In genomic region chr11:32132008-32132615, GRCm38 (mm10) we compare ENCODE assay signal across 10 mouse cellular contexts.
DNase-seq lines count a peak whose midpoint lies in the region; ATAC-seq and TF ChIP-seq lines count a peak whose summit lies in the region.
"Had no signal": no experiment of that assay in that cellular context is flagged by ENCODE, and none has a peak within 500 bp of the region (broad histone marks: within the 10 kb centered on the region; RNA-seq: fewer than 3 reads in every experiment).

No protein-coding gene starts in this region.

- H3K27ac ChIP-seq in forebrain, embryonic 14.5 days (ENCODE audit: low read depth, low read length), result no peak overlapping the region
- H3K27ac ChIP-seq in forebrain, embryonic 10.5 days, result no peak overlapping the region
- no peak overlapping the region for H3K27ac ChIP-seq in lung, embryonic 14.5 days (ENCODE audit: low read depth)
- no peak overlapping the region for H3K27ac ChIP-seq in stomach, postnatal 0 days (replicated peaks)
- H3K27ac ChIP-seq: hindbrain, embryonic 10.5 days; limb, embryonic 15.5 days had no signal

- H3K36me3 ChIP-seq in forebrain, embryonic 14.5 days (ENCODE audit: control insufficient read depth, insufficient read depth, low read length), result no peaks in the 10 kb centered on the region
- no peaks in the 10 kb centered on the region for H3K36me3 ChIP-seq in forebrain, embryonic 10.5 days (replicated peaks)
- H3K36me3 ChIP-seq in lung, embryonic 14.5 days (ENCODE audit: insufficient read depth), result no peaks in the 10 kb centered on the region
- no peaks in the 10 kb centered on the region for H3K36me3 ChIP-seq in stomach, postnatal 0 days (ENCODE audit: control insufficient read depth, insufficient read depth, low read length)
- H3K36me3 ChIP-seq: hindbrain, embryonic 10.5 days; limb, embryonic 15.5 days had no signal

- H3K4me2 ChIP-seq in forebrain, embryonic 14.5 days (ENCODE audit: low read length), result no peak overlapping the region
- no peak overlapping the region for H3K4me2 ChIP-seq in lung, embryonic 14.5 days
- H3K4me2 ChIP-seq in stomach, postnatal 0 days (replicated peaks; ENCODE audit: low read depth), result no peak overlapping the region
- H3K4me2 ChIP-seq: limb, embryonic 15.5 days had no signal

- no peak overlapping the region for H3K9ac ChIP-seq in forebrain, embryonic 14.5 days (ENCODE audit: low read length)
- H3K9ac ChIP-seq in lung, embryonic 14.5 days, result no peak overlapping the region
- no peak overlapping the region for H3K9ac ChIP-seq in stomach, postnatal 0 days (ENCODE audit: low read length)
- H3K9ac ChIP-seq: limb, embryonic 15.5 days had no signal

- H3K9me3 ChIP-seq in forebrain, embryonic 14.5 days (replicated peaks; ENCODE audit: control insufficient read depth, low read length), result no peaks in the 10 kb centered on the region
- no peaks in the 10 kb centered on the region for H3K9me3 ChIP-seq in forebrain, embryonic 10.5 days
- H3K9me3 ChIP-seq in lung, embryonic 14.5 days (ENCODE audit: low read depth, low read length), result no peaks in the 10 kb centered on the region
- no peaks in the 10 kb centered on the region for H3K9me3 ChIP-seq in stomach, postnatal 0 days (ENCODE audit: control insufficient read depth, low read length)
- H3K9me3 ChIP-seq: limb, embryonic 15.5 days had no signal

- no peak overlapping the region for H3K4me3 ChIP-seq in forebrain, embryonic 14.5 days (ENCODE audit: low read depth, low read length)
- H3K4me3 ChIP-seq in forebrain, embryonic 10.5 days, result no peak overlapping the region
- H3K4me3 ChIP-seq in lung, embryonic 14.5 days (ENCODE audit: low read depth, low read length), result no peak overlapping the region
- no peak overlapping the region for H3K4me3 ChIP-seq in stomach, postnatal 0 days (ENCODE audit: low read depth, low read length)
- H3K4me3 ChIP-seq: hindbrain, embryonic 10.5 days; limb, embryonic 15.5 days had no signal

- H3K27me3 ChIP-seq in forebrain, embryonic 14.5 days (replicated peaks; ENCODE audit: control insufficient read depth, insufficient read depth, low read length), result no peaks in the 10 kb centered on the region
- 0 out of 2 replicates have a peak, but pooled peaks cover under 1% of the 10 kb centered on the region for H3K27me3 ChIP-seq in forebrain, embryonic 10.5 days (ENCODE audit: poor library complexity, severe bottlenecking)
- no peaks in the 10 kb centered on the region for H3K27me3 ChIP-seq in lung, embryonic 14.5 days (ENCODE audit: insufficient read depth, low read length)
- H3K27me3 ChIP-seq in stomach, postnatal 0 days (ENCODE audit: control insufficient read depth, insufficient read depth, low read length), result no peaks in the 10 kb centered on the region
- H3K27me3 ChIP-seq: limb, embryonic 15.5 days had no signal

- ATAC-seq in forebrain, embryonic 14.5 days, result no peak
- ATAC-seq in lung, embryonic 14.5 days (ENCODE audit: insufficient read depth), result no peak
- ATAC-seq in stomach, postnatal 0 days (ENCODE audit: low FRiP score, low TSS enrichment), result no peak

- no peak for TF ChIP-seq EP300 in stomach, postnatal 0 days (optimal IDR thresholded peaks at IDR 0.05)

- peak; percentile 39 for DNase-seq in forebrain, embryonic 14.5 days (ENCODE audit: low spot score)
- DNase-seq in forebrain, embryonic 10.5 days (ENCODE audit: extremely low spot score, low spot score), result no peak
- DNase-seq in lung, embryonic 14.5 days, result peak; percentile 65
- DNase-seq in lung, postnatal 25 days (ENCODE audit: low spot score), result no peak
- DNase-seq in c-Kit-positive CD71-positive TER-119-negative erythroid progenitor cells, embryonic 14.5 days (ENCODE audit: low read depth), result peak; percentile 21
- no peak for DNase-seq in stomach, postnatal 0 days (ENCODE audit: low spot score)
- DNase-seq in adrenal gland, postnatal 4 days (ENCODE audit: low spot score in 2 of 2), result no peak
- DNase-seq in right cerebral cortex, postnatal 14 days, result no peak

- TF ChIP-seq CTCF in lung, embryonic 14.5 days (IDR thresholded peaks at IDR 0.05; ENCODE audit: low read depth), result peak; percentile 75
- TF ChIP-seq CTCF in stomach, postnatal 0 days (IDR thresholded peaks at IDR 0.05; ENCODE audit: low read depth), result peak; percentile 70

- WGBS in forebrain, embryonic 14.5 days, result 86% methylated on average over 3 of the region's 3 CpGs
- 76% methylated on average over 3 of the region's 3 CpGs for WGBS in forebrain, embryonic 10.5 days
- 79% methylated on average over 3 of the region's 3 CpGs for WGBS in lung, embryonic 14.5 days
- 82% methylated on average over 3 of the region's 3 CpGs for WGBS in stomach, postnatal 0 days

- peaks cover 10% of the 10 kb centered on the region for H3K4me1 ChIP-seq in forebrain, embryonic 14.5 days (ENCODE audit: control insufficient read depth, insufficient read depth, low read length)
- H3K4me1 ChIP-seq in forebrain, embryonic 10.5 days, result peaks cover 7% of the 10 kb centered on the region; the same call in 1 of the 2 replicates
- H3K4me1 ChIP-seq in lung, embryonic 14.5 days (ENCODE audit: insufficient read depth), result no peaks in the 10 kb centered on the region
- no peaks in the 10 kb centered on the region for H3K4me1 ChIP-seq in stomach, postnatal 0 days (replicated peaks; ENCODE audit: control insufficient read depth, insufficient read depth)
- H3K4me1 ChIP-seq: limb, embryonic 15.5 days had no signal

Comparison
In these comparisons a context has a peak if more than half of its experiments do, and no peak if none do; other contexts are left out.
1. DNase-seq: peak in forebrain, embryonic 14.5 days (single experiment), lung, embryonic 14.5 days (single experiment) and c-Kit-positive CD71-positive TER-119-negative erythroid progenitor cells, embryonic 14.5 days (single experiment); none in forebrain, embryonic 10.5 days (single experiment), lung, postnatal 25 days (single experiment), stomach, postnatal 0 days (single experiment), adrenal gland, postnatal 4 days (0 of 2) and right cerebral cortex, postnatal 14 days (single experiment).